Mouse (Mus musculus) bone marrow macrophage, adult 2 months (primary cell): ENCODE measurements around the gene Rnf7.

ENCODE experiments used
- CTCF ChIP-seq: IDR thresholded peaks from 2 replicates; pipeline ENCODE4 v1.5.1; 2012; ENCODE audit warnings: low read depth, mild to moderate bottlenecking, low read length, moderate library complexity
- POLR2A ChIP-seq: IDR thresholded peaks from 2 replicates; pipeline ENCODE4 v1.6.1; 2012; ENCODE audit warnings: mild to moderate bottlenecking, low read depth, low read length, borderline replicate concordance

DNA sequence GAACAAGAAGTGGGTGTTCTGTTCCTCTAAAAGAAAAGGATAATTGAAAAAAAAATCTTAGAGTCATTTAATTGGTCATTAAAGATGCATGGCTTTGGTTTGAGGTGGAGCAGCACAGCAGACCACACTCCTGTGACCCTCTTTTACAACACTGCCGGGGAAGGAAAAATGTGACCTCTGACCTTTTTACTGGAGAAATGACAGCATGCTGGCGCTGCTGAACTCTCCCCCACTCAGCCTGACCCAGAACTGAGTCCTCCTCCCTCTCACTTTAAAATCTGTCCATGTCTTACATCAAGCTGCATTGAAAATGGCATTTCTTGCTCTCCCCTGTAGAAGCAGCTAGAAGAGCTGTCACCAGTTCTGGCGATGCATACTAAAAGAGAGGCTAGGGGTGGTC is 14.7 kb upstream of the Rnf7 start:
- TF ChIP-seq CTCF (no peak), POLR2A (no peak)
